Mouse (Mus musculus): Measurements from ENCODE around the gene Cpa1. TPM values are rescaled to one million over a fixed set of nuclear protein-coding genes. Genes with fewer than 3 reads are reported as not detected.

Gene Cpa1
- polyA plus RNA-seq, 1 experiment from 2014 or later: 5.4 TPM

- Histone ChIP-seq H3K27me3 (ENCODE audit: control insufficient read depth, insufficient read depth, low read depth, low read length) (no peaks in the 10 kb centered on the region), H3K9ac (ENCODE audit: low read length) (no peak overlapping the region), H3K27ac (ENCODE audit: low read length) (0 out of 2 replicates have a peak overlapping the region, but pooled peaks have one; percentile 0), H3K4me3 (ENCODE audit: low read length) (no peak overlapping the region), H3K4me1 (replicated peaks; ENCODE audit: control insufficient read depth, insufficient read depth, low read length) (peaks cover 22% of the 10 kb centered on the region), H3K4me2 (ENCODE audit: low read depth, low read length) (no peak overlapping the region), H3K9me3 (ENCODE audit: control insufficient read depth, low read length) (no peaks in the 10 kb centered on the region), H3K36me3 (ENCODE audit: control insufficient read depth, insufficient read depth, low read length) (no peaks in the 10 kb centered on the region)
- ATAC-seq (ENCODE audit: low read depth): no peak
- WGBS: 41% methylated on average over 6 of the region's 6 CpGs
Measured at GRCm38 (mm10) chr6:30618735-30619134, 20.3 kb upstream of the Cpa1 start.

GRCm38 (mm10) chr6:30619606-30620005 is 19.4 kb upstream of the Cpa1 start:
- Histone ChIP-seq H3K4me3 (ENCODE audit: low read length) (no peak overlapping the region), H3K36me3 (ENCODE audit: control insufficient read depth, insufficient read depth, low read length) (no peaks in the 10 kb centered on the region), H3K4me1 (replicated peaks; ENCODE audit: control insufficient read depth, insufficient read depth, low read length) (peaks cover 22% of the 10 kb centered on the region), H3K27ac (ENCODE audit: low read length) (no peak overlapping the region), H3K9ac (ENCODE audit: low read length) (no peak overlapping the region), H3K27me3 (ENCODE audit: control insufficient read depth, insufficient read depth, low read depth, low read length) (no peaks in the 10 kb centered on the region), H3K9me3 (ENCODE audit: control insufficient read depth, low read length) (no peaks in the 10 kb centered on the region), H3K4me2 (ENCODE audit: low read depth, low read length) (no peak overlapping the region)
- ATAC-seq (ENCODE audit: low read depth): no peak
- WGBS: 90% methylated on average over 5 of the region's 5 CpGs

DNA sequence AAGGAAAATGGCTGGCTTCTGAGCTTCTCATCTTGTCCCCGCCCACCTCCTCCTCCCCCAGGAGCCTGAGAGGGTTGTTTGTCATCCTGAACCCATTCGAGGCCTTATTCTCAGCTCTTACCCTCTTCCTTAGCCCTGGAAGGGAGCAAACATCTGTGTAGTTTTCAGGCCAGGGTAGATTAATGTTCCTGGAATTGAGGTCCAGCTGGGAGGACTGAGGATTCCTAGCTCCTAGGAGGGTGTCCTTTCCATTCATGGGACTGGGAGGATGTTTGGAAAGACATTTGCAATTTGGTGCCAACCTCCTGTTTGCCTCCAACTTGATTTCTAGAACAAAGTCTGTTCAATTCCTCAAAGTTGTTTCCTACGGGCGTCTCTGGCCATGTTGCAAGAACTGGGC is 18.4 kb upstream of the Cpa1 start:
- Histone ChIP-seq H3K27ac (ENCODE audit: low read length) (peak overlapping the region; percentile 73; the same call in 1 of the 2 replicates), H3K27me3 (ENCODE audit: control insufficient read depth, insufficient read depth, low read depth, low read length) (no peaks in the 10 kb centered on the region), H3K36me3 (ENCODE audit: control insufficient read depth, insufficient read depth, low read length) (no peaks in the 10 kb centered on the region), H3K4me2 (ENCODE audit: low read depth, low read length) (no peak overlapping the region), H3K4me1 (replicated peaks; ENCODE audit: control insufficient read depth, insufficient read depth, low read length) (peaks cover 22% of the 10 kb centered on the region), H3K9ac (ENCODE audit: low read length) (no peak overlapping the region), H3K4me3 (ENCODE audit: low read length) (no peak overlapping the region), H3K9me3 (ENCODE audit: control insufficient read depth, low read length) (no peaks in the 10 kb centered on the region)
- no peak for ATAC-seq (ENCODE audit: low read depth)
- 74% methylated on average over 4 of the region's 4 CpGs for WGBS

- Histone ChIP-seq H3K27ac (ENCODE audit: low read length) (peak overlapping the region; percentile 73), H3K27me3 (ENCODE audit: control insufficient read depth, insufficient read depth, low read depth, low read length) (no peaks in the 10 kb centered on the region), H3K9ac (ENCODE audit: low read length) (no peak overlapping the region), H3K36me3 (ENCODE audit: control insufficient read depth, insufficient read depth, low read length) (no peaks in the 10 kb centered on the region), H3K4me2 (ENCODE audit: low read depth, low read length) (no peak overlapping the region), H3K9me3 (ENCODE audit: control insufficient read depth, low read length) (no peaks in the 10 kb centered on the region), H3K4me1 (replicated peaks; ENCODE audit: control insufficient read depth, insufficient read depth, low read length) (peaks cover 22% of the 10 kb centered on the region), H3K4me3 (ENCODE audit: low read length) (no peak overlapping the region)
- 78% methylated on average over 6 of the region's 6 CpGs for WGBS
- no peak for ATAC-seq (ENCODE audit: low read depth)
Measured at GRCm38 (mm10) chr6:30620994-30621393, 18.0 kb upstream of the Cpa1 start.

DNA sequence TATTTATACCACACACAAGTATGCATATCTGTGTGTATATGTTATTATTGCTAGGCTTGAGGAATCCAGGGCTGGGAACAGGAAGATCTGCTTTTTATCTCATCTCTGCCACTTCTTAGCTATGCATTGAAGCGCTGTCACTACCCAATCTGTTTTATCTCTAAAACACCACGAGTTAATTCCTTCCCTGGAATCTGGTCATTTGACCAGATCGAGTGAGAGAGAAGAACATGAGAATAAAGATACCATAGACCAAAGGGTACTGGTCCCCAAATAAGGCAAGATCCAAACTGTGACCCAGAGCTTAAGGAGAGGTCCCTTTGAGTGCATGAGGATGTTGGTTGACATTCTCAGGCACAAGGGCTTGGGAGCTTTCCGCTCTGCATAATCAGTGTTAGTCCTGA is 17.0 kb upstream of the Cpa1 start:
- no peaks in the 10 kb centered on the region for H3K27me3 ChIP-seq (ENCODE audit: control insufficient read depth, insufficient read depth, low read depth, low read length)
- H3K4me2 ChIP-seq (ENCODE audit: low read depth, low read length): no peak overlapping the region
- H3K4me1 ChIP-seq (replicated peaks; ENCODE audit: control insufficient read depth, insufficient read depth, low read length): peaks cover 13% of the 10 kb centered on the region
- H3K9me3 ChIP-seq (ENCODE audit: control insufficient read depth, low read length): no peaks in the 10 kb centered on the region
- ATAC-seq (ENCODE audit: low read depth): peak; percentile 84
- H3K4me3 ChIP-seq (ENCODE audit: low read length): no peak overlapping the region
- H3K27ac ChIP-seq (ENCODE audit: low read length): peak overlapping the region; percentile 72
- WGBS: 35% methylated on average over 4 of the region's 4 CpGs
- H3K36me3 ChIP-seq (ENCODE audit: control insufficient read depth, insufficient read depth, low read length): no peaks in the 10 kb centered on the region
- H3K9ac ChIP-seq (ENCODE audit: low read length): no peak overlapping the region

- Histone ChIP-seq H3K4me3 (ENCODE audit: low read length) (no peak overlapping the region), H3K9ac (ENCODE audit: low read length) (no peak overlapping the region), H3K4me2 (ENCODE audit: low read depth, low read length) (no peak overlapping the region), H3K27ac (ENCODE audit: low read length) (no peak overlapping the region), H3K4me1 (replicated peaks; ENCODE audit: control insufficient read depth, insufficient read depth, low read length) (peaks cover 3% of the 10 kb centered on the region), H3K27me3 (ENCODE audit: control insufficient read depth, insufficient read depth, low read depth, low read length) (no peaks in the 10 kb centered on the region), H3K9me3 (ENCODE audit: control insufficient read depth, low read length) (no peaks in the 10 kb centered on the region), H3K36me3 (ENCODE audit: control insufficient read depth, insufficient read depth, low read length) (no peaks in the 10 kb centered on the region)
- ATAC-seq (ENCODE audit: low read depth): no peak
- WGBS: 80% methylated on average over 9 of the region's 9 CpGs
Measured at GRCm38 (mm10) chr6:30624763-30625162, 14.3 kb upstream of the Cpa1 start.

DNA sequence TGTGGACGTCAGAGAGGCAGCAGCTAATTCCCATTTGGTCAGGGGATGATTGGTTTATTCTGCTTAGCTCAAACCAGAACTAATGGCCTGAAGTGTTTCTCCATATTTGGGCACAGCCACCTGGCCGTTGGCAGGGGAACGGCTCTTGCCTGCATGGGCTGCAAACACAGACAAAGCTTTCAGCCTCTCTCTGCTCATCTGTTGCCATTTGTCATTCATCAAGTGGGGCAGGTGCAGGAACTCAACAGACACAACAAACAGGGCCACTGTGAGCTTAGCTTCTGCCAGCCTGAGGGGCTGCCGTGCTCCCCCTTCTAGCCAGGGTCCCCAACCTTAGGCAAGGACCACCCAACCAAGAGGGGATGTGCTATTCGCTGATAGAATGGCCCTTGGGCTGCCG is 10.9 kb upstream of the Cpa1 start:
- H3K27me3 ChIP-seq (ENCODE audit: control insufficient read depth, insufficient read depth, low read depth, low read length): no peaks in the 10 kb centered on the region
- 29% methylated on average over 6 of the region's 6 CpGs for WGBS
- no peak overlapping the region for H3K4me2 ChIP-seq (ENCODE audit: low read depth, low read length)
- H3K4me1 ChIP-seq (replicated peaks; ENCODE audit: control insufficient read depth, insufficient read depth, low read length): no peaks in the 10 kb centered on the region
- H3K9me3 ChIP-seq (ENCODE audit: control insufficient read depth, low read length): no peaks in the 10 kb centered on the region
- H3K9ac ChIP-seq (ENCODE audit: low read length): no peak overlapping the region
- no peak for ATAC-seq (ENCODE audit: low read depth)
- no peak overlapping the region for H3K27ac ChIP-seq (ENCODE audit: low read length)
- no peak overlapping the region for H3K4me3 ChIP-seq (ENCODE audit: low read length)
- no peaks in the 10 kb centered on the region for H3K36me3 ChIP-seq (ENCODE audit: control insufficient read depth, insufficient read depth, low read length)

DNA sequence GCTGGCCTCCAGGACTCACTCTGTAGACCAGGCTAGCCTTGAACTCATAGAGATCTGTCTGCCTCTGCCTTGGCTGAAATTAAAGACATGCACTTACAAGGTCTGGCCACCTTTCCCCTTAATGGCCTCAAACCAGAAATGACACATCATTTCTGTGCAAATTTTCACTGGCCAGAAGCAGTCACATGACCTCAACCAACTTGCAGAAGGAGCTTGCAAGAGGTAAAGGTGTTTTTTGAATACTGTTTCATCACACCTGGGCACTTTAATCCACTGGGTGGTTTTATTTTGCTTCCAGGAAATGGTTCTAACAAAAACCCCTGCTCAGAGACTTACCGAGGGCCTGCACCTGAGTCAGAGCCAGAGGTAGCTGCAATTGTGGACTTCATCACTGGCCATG is 9.0 kb upstream of the Cpa1 start:
- Histone ChIP-seq H3K36me3 (ENCODE audit: control insufficient read depth, insufficient read depth, low read length) (no peaks in the 10 kb centered on the region), H3K4me2 (ENCODE audit: low read depth, low read length) (no peak overlapping the region), H3K9ac (ENCODE audit: low read length) (no peak overlapping the region), H3K27me3 (ENCODE audit: control insufficient read depth, insufficient read depth, low read depth, low read length) (no peaks in the 10 kb centered on the region), H3K9me3 (ENCODE audit: control insufficient read depth, low read length) (no peaks in the 10 kb centered on the region), H3K27ac (ENCODE audit: low read length) (no peak overlapping the region), H3K4me1 (replicated peaks; ENCODE audit: control insufficient read depth, insufficient read depth, low read length) (0 out of 2 replicates have a peak, but pooled peaks cover 5% of the 10 kb centered on the region), H3K4me3 (ENCODE audit: low read length) (no peak overlapping the region)
- ATAC-seq (ENCODE audit: low read depth): no peak
- WGBS: 85% methylated on average over 1 of the region's 1 CpGs

DNA sequence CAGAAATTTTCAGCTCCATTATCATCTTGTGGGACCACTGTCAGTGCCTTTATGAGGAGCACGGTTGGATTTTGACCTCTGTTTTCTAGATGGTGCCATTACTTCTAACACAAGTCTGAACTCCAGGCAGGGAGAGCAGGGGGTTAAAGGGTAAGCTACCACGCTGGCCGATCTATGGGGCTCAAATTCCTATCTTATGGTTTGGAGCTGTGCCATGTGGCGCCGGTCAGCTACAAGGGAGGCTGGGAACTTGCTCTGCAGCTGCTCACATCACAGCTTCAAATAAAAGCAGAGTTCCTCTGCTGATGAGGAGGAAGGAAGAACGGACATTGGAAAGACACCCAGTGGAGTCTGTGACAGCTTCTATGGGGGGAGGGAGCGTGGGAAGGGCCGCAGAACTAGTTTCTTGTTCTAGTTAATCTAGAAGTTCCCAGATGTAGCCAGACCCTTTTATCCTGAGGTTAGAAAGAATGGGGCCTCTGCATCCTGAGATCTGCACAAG is 3.6 kb upstream of the Cpa1 start:
- H3K27ac ChIP-seq (ENCODE audit: low read length): peak overlapping the region; percentile 36
- WGBS: 14% methylated on average over 8 of the region's 8 CpGs
- H3K9me3 ChIP-seq (ENCODE audit: control insufficient read depth, low read length): no peaks in the 10 kb centered on the region
- no peaks in the 10 kb centered on the region for H3K27me3 ChIP-seq (ENCODE audit: control insufficient read depth, insufficient read depth, low read depth, low read length)
- H3K9ac ChIP-seq (ENCODE audit: low read length): 0 out of 2 replicates have a peak overlapping the region, but pooled peaks have one; percentile 5
- H3K4me3 ChIP-seq (ENCODE audit: low read length): no peak overlapping the region
- peak; percentile 70 for ATAC-seq (ENCODE audit: low read depth)
- no peak overlapping the region for H3K4me2 ChIP-seq (ENCODE audit: low read depth, low read length)
- H3K36me3 ChIP-seq (ENCODE audit: control insufficient read depth, insufficient read depth, low read length): no peaks in the 10 kb centered on the region
- H3K4me1 ChIP-seq (replicated peaks; ENCODE audit: control insufficient read depth, insufficient read depth, low read length): peaks cover 21% of the 10 kb centered on the region

All from lung, embryonic 16.5 days (tissue).